Mouse (Mus musculus) MEL (cell line): ENCODE data around the gene Ccar1. TPM values are rescaled to one million over a fixed set of nuclear protein-coding genes. Genes with fewer than 3 reads are reported as not detected.

Experiments used
- DNase-seq: peaks from one replicate; pipeline ENCODE4 v3.0.0; 2011; ENCODE audit warnings: low read depth, low spot score
- H3K27ac ChIP-seq: 2 replicates; pipeline ENCODE4 v1.5.1; 2012; ENCODE audit warnings: low read depth, mild to moderate bottlenecking, control low read depth, low read length, moderate library complexity; ENCODE audit not compliant: control insufficient read depth
- H3K27me3 ChIP-seq, 2 experiments: fragments of 150-350 bp in 1 of 2; sonication (generic) in 1 of 2; 2 replicates each; pipeline ENCODE4 v1.6.1; 2012; ENCODE audit warnings: low read length in 2 of 2, mild to moderate bottlenecking in 2 of 2, improper control_type of control experiment in 1 of 2, moderate library complexity in 1 of 2; ENCODE audit not compliant: insufficient read depth in 2 of 2, control insufficient read depth in 1 of 2
- H3K36me3 ChIP-seq, 2 experiments: 2 replicates each; pipeline ENCODE4 v1.6.1; 2012 to 2014; ENCODE audit warnings: low read length in 2 of 2, improper control_type of control experiment in 1 of 2, inconsistent platforms in 1 of 2, mild to moderate bottlenecking in 1 of 2; ENCODE audit not compliant: insufficient read depth in 2 of 2, control insufficient read depth in 1 of 2
- H3K4me1 ChIP-seq, 2 experiments: fragments of 150-350 bp in 1 of 2; sonication (generic) in 1 of 2; 2 replicates each; pipeline ENCODE4 v1.6.1; 2012; ENCODE audit warnings: low read length in 2 of 2, improper control_type of control experiment in 1 of 2, mild to moderate bottlenecking in 1 of 2; ENCODE audit not compliant: insufficient read depth in 2 of 2, control insufficient read depth in 1 of 2
- H3K4me3 ChIP-seq, 2 experiments: fragments of 150-350 bp in 1 of 2; sonication (generic) in 1 of 2; 2 replicates each; pipeline ENCODE4 v1.5.1; 2012; ENCODE audit warnings: low read depth in 2 of 2, low read length in 2 of 2, mild to moderate bottlenecking in 2 of 2, moderate library complexity in 2 of 2, control low read depth in 1 of 2, improper control_type of control experiment in 1 of 2; ENCODE audit not compliant: control insufficient read depth in 1 of 2, insufficient read depth in 1 of 2
- H3K79me2 ChIP-seq: 2 replicates; pipeline ENCODE4 v1.6.1; 2012; ENCODE audit warnings: mild to moderate bottlenecking, low read length, moderate library complexity; ENCODE audit not compliant: control insufficient read depth, poor library complexity, insufficient read depth
- H3K9ac ChIP-seq: 2 replicates; pipeline ENCODE4 v1.6.1; 2012; ENCODE audit warnings: low read depth, mild to moderate bottlenecking, control low read depth, low read length, moderate library complexity; ENCODE audit not compliant: control insufficient read depth, poor library complexity, severe bottlenecking
- H3K9me3 ChIP-seq: fragments of 150-350 bp; sonication (generic); replicated peaks from 2 replicates; pipeline ENCODE4 v1.6.1; 2012; ENCODE audit warnings: mild to moderate bottlenecking, low read length, improper control_type of control experiment, moderate library complexity; ENCODE audit not compliant: insufficient read depth
- CHD1 ChIP-seq: IDR thresholded peaks from 2 replicates; pipeline ENCODE4 v1.6.1; 2012; ENCODE audit warnings: low read depth, mild to moderate bottlenecking, inconsistent platforms, low read length, improper control_type of control experiment
- CTCF ChIP-seq, 3 experiments: IDR thresholded peaks in 2 of 3; conservative IDR thresholded peaks in 1 of 3; 2 replicates each; pipeline ENCODE4 v1.5.1; 2011 to 2012; ENCODE audit warnings: low read length in 3 of 3, low read depth in 2 of 3, mild to moderate bottlenecking in 2 of 3, improper control_type of control experiment in 1 of 3, inconsistent platforms in 1 of 3, mixed read lengths in 1 of 3, moderate library complexity in 1 of 3; ENCODE audit not compliant: control insufficient read depth in 1 of 3, insufficient read depth in 1 of 3, poor library complexity in 1 of 3, severe bottlenecking in 1 of 3
- EP300 ChIP-seq, 2 experiments: IDR thresholded peaks; 2 replicates each; pipeline ENCODE4 v1.6.1; 2011; ENCODE audit warnings: improper control_type of control experiment in 2 of 2, low read length in 2 of 2, low read depth in 1 of 2, mild to moderate bottlenecking in 1 of 2
- ETS1 ChIP-seq: IDR thresholded peaks from 2 replicates; pipeline ENCODE4 v1.6.1; 2012; ENCODE audit warnings: low read depth, mild to moderate bottlenecking, inconsistent platforms, low read length, improper control_type of control experiment, moderate library complexity
- GATA1 ChIP-seq: IDR thresholded peaks from 2 replicates; pipeline ENCODE4 v1.6.1; 2011; ENCODE audit warnings: low read depth, low read length, improper control_type of control experiment
- JUND ChIP-seq: IDR thresholded peaks from 2 replicates; pipeline ENCODE4 v1.6.1; 2011; ENCODE audit warnings: low read depth, mild to moderate bottlenecking, improper control_type of control experiment, low read length
- KAT2A ChIP-seq: conservative IDR thresholded peaks from 2 replicates; pipeline ENCODE4 v1.6.1; 2012; ENCODE audit warnings: low read depth, low read length, improper control_type of control experiment, inconsistent platforms
- MAX ChIP-seq: IDR thresholded peaks from 2 replicates; pipeline ENCODE4 v1.6.1; 2011; ENCODE audit warnings: low read length, improper control_type of control experiment
- MAZ ChIP-seq: IDR thresholded peaks from 2 replicates; pipeline ENCODE4 v1.6.1; 2012; ENCODE audit warnings: low read depth, mild to moderate bottlenecking, inconsistent platforms, low read length, improper control_type of control experiment
- MEF2A ChIP-seq: IDR thresholded peaks from 2 replicates; pipeline ENCODE4 v1.6.1; 2014; ENCODE audit warnings: low read depth, mild to moderate bottlenecking, inconsistent platforms, low read length, improper control_type of control experiment; ENCODE audit not compliant: poor library complexity, insufficient replicate concordance, severe bottlenecking; ENCODE audit errors: extremely low read depth
- NELFE ChIP-seq: IDR thresholded peaks from 2 replicates; pipeline ENCODE4 v1.6.1; 2011; ENCODE audit warnings: low read depth, low read length, improper control_type of control experiment
- POLR2AphosphoS2 ChIP-seq: IDR thresholded peaks from 2 replicates; pipeline ENCODE4 v1.6.1; 2011; ENCODE audit warnings: low read length, improper control_type of control experiment
- POLR2AphosphoS5 ChIP-seq: IDR thresholded peaks from 2 replicates; pipeline ENCODE4 v1.6.1; 2012; ENCODE audit warnings: low read depth, borderline replicate concordance, mild to moderate bottlenecking, inconsistent platforms, low read length, moderate library complexity, mixed read lengths
- RCOR1 ChIP-seq: IDR thresholded peaks from 2 replicates; pipeline ENCODE4 v1.6.1; 2012; ENCODE audit warnings: low read depth, mild to moderate bottlenecking, inconsistent platforms, low read length, improper control_type of control experiment
- SIN3A ChIP-seq: IDR thresholded peaks from 2 replicates; pipeline ENCODE4 v1.6.1; 2012; ENCODE audit warnings: low read length, improper control_type of control experiment, inconsistent platforms
- SMC3 ChIP-seq: IDR thresholded peaks from 2 replicates; pipeline ENCODE4 v1.6.1; 2011; ENCODE audit warnings: low read depth, low read length, improper control_type of control experiment
- TAL1 ChIP-seq: IDR thresholded peaks from 2 replicates; pipeline ENCODE4 v1.6.1; 2012; ENCODE audit warnings: mild to moderate bottlenecking, inconsistent platforms, low read length, moderate library complexity, mixed read lengths
- TBP ChIP-seq: IDR thresholded peaks from 2 replicates; pipeline ENCODE4 v1.8.0; 2011; ENCODE audit warnings: low read depth, low read length, improper control_type of control experiment
- UBTF ChIP-seq: IDR thresholded peaks from 2 replicates; pipeline ENCODE4 v1.6.1; 2012; ENCODE audit warnings: low read depth, mild to moderate bottlenecking, inconsistent platforms, low read length, improper control_type of control experiment, moderate library complexity, borderline replicate concordance; ENCODE audit not compliant: insufficient read depth
- ZMIZ1 ChIP-seq: IDR thresholded peaks from 2 replicates; pipeline ENCODE4 v1.6.1; 2012; ENCODE audit warnings: low read depth, mild to moderate bottlenecking, inconsistent platforms, low read length, improper control_type of control experiment, moderate library complexity
- ZNF384 ChIP-seq: IDR thresholded peaks from 2 replicates; pipeline ENCODE4 v1.6.1; 2012; ENCODE audit warnings: low read depth, mild to moderate bottlenecking, inconsistent platforms, low read length, improper control_type of control experiment
- polyA plus RNA-seq, 2 experiments: library from polyadenylated mRNA; stranded (reverse) in 1 of 2; unstranded in 1 of 2; fragments of >175 nt in 1 of 2; fragments of >200 nt in 1 of 2; gene quantifications; 2 replicates each; pipeline versions ENCODE4 v1.2.1 to v1.2.4; 2012; ENCODE audit warnings: low replicate concordance in 2 of 2, low read depth in 1 of 2; ENCODE audit not compliant: insufficient read length in 2 of 2, insufficient read depth in 1 of 2, missing spikeins in 1 of 2
- total RNA-seq: library from RNA; depleted of rRNA; stranded (reverse); fragments of 300-350 nt; gene quantifications from 2 replicates; pipeline ENCODE4 v1.2.3, GENCODE M21; 2012

The Ccar1 gene
- total and polyA plus RNA-seq, 3 experiments: 41.5 to 66.8 (median 65.4) TPM

- H3K9me3 ChIP-seq: no peaks in the 10 kb centered on the region
- H3K27me3 ChIP-seq: no peaks in the 10 kb centered on the region
- H3K36me3 ChIP-seq: peaks cover 11 to 25% of the 10 kb centered on the region in 2 experiments
- TF ChIP-seq ZNF384 (no peak), CHD1 (no peak), CTCF (IDR thresholded peaks at IDR 0.05 in 2 of 3, conservative IDR thresholded peaks at IDR 0.05 in 1 of 3; ENCODE audit: control insufficient read depth in 1 of 3, insufficient read depth in 1 of 3, low read depth in 2 of 3, low read length in 3 of 3, poor library complexity in 1 of 3, severe bottlenecking in 1 of 3) (no peak), TBP (no peak), UBTF (no peak), JUND (no peak), RCOR1 (no peak), MEF2A (no peak), EP300 (IDR thresholded peaks at IDR 0.05; ENCODE audit: low read depth in 1 of 2, low read length in 2 of 2) (no peak), ETS1 (no peak), SMC3 (no peak), POLR2AphosphoS5 (no peak), GATA1 (no peak), ZMIZ1 (no peak), NELFE (no peak)
- no peak overlapping the region for H3K27ac ChIP-seq
- peaks cover 21% of the 10 kb centered on the region for H3K79me2 ChIP-seq
- no peak for DNase-seq
- H3K4me1 ChIP-seq: peaks cover 4 to 11% of the 10 kb centered on the region in 2 experiments; a peak in 2 of 4 replicates
- H3K9ac ChIP-seq: no peak overlapping the region
- no peak overlapping the region for H3K4me3 ChIP-seq
These were observed 2.1 kb upstream of the Ccar1 start for GRCm38 (mm10) chr10:62794221-62794620.

GRCm38 (mm10) chr10:62793091-62793453 lies 986 bp upstream of the Ccar1 start:
- peak overlapping the region; percentile 84 for H3K9ac ChIP-seq
- DNase-seq: peak; percentile 67
- TF ChIP-seq RCOR1 (peak; percentile 1; the same call in 1 of the 2 replicates), TAL1 (no peak; the same call in 1 of the 2 replicates), MAZ (no peak), MAX (no peak), KAT2A (no peak), POLR2AphosphoS2 (no peak), TBP (0 out of 2 replicates have a peak, but pooled peaks have one; percentile 10), MEF2A (peak; percentile 71; the same call in 1 of the 2 replicates), SIN3A (0 out of 2 replicates have a peak, but pooled peaks have one; percentile 2)
- peaks cover 17 to 34% of the 10 kb centered on the region in 2 experiments for H3K36me3 ChIP-seq
- no peaks in the 10 kb centered on the region for H3K9me3 ChIP-seq
- peaks cover 4 to 17% of the 10 kb centered on the region in 2 experiments; a peak in 2 of 4 replicates for H3K4me1 ChIP-seq
- H3K79me2 ChIP-seq: peaks cover 26% of the 10 kb centered on the region
- H3K4me3 ChIP-seq: peak overlapping the region; percentile 84 to 91
- peak overlapping the region; percentile 86 for H3K27ac ChIP-seq
- no peaks in the 10 kb centered on the region for H3K27me3 ChIP-seq
